25 mouse cellular contexts compared by ENCODE assay signal in the genomic region with DNA sequence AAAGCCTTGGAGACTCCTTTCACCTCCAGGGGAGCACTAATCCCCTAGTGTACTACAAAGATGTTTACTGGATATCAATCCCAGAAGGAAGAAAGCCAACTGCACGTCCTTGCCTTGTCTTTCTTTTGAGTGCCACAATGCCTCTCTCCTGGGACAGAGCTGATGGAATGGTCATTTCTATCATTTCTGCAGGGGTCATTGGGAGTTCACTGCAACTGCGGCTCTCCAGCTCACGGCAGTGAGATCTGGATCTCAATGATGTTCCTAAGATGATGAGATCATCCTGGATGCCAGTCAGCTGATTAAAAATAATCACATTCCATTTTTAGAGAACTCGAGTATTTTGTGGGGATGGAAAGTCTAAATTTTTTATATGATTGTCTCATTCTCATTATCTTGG.
DNase-seq lines count a peak whose midpoint lies in the region; ATAC-seq lines count a peak whose summit lies in the region.
"Had no signal": no experiment of that assay in that cellular context is flagged by ENCODE, and none has a peak within 500 bp of the region (broad histone marks: within the 10 kb centered on the region; RNA-seq: fewer than 3 reads in every experiment).

No protein-coding gene starts in this region.

- H3K27ac ChIP-seq in midbrain, embryonic 13.5 days = no peak overlapping the region
- H3K27ac ChIP-seq in intestine, embryonic 16.5 days (ENCODE audit: low read length) = no peak overlapping the region
- H3K27ac ChIP-seq: embryonic facial prominence, embryonic 13.5 days; embryonic facial prominence, embryonic 15.5 days; forebrain, embryonic 10.5 days; forebrain, embryonic 12.5 days had no signal

- H3K9me3 ChIP-seq in midbrain, embryonic 13.5 days = no peaks in the 10 kb centered on the region
- no peaks in the 10 kb centered on the region for H3K9me3 ChIP-seq in intestine, embryonic 16.5 days (ENCODE audit: control insufficient read depth, low read length)
- H3K9me3 ChIP-seq: embryonic facial prominence, embryonic 13.5 days; embryonic facial prominence, embryonic 15.5 days; forebrain, embryonic 10.5 days; forebrain, embryonic 12.5 days had no signal

- no peak overlapping the region for H3K4me2 ChIP-seq in midbrain, embryonic 13.5 days (replicated peaks)
- no peak overlapping the region for H3K4me2 ChIP-seq in intestine, embryonic 16.5 days (ENCODE audit: low read depth, low read length)
- H3K4me2 ChIP-seq: embryonic facial prominence, embryonic 13.5 days; embryonic facial prominence, embryonic 15.5 days; forebrain, embryonic 12.5 days had no signal

- WGBS in midbrain, embryonic 13.5 days = 66% methylated on average over 4 of the region's 4 CpGs
- 53% methylated on average over 4 of the region's 4 CpGs for WGBS in intestine, embryonic 16.5 days

- no peak overlapping the region for H3K4me3 ChIP-seq in midbrain, embryonic 13.5 days (replicated peaks)
- no peak overlapping the region for H3K4me3 ChIP-seq in intestine, embryonic 16.5 days (ENCODE audit: low read length)
- H3K4me3 ChIP-seq: embryonic facial prominence, embryonic 13.5 days; embryonic facial prominence, embryonic 15.5 days; erythroblast, embryonic 14.5 days; forebrain, embryonic 10.5 days; forebrain, embryonic 12.5 days had no signal

- no peaks in the 10 kb centered on the region for H3K4me1 ChIP-seq in midbrain, embryonic 13.5 days (replicated peaks)
- no peaks in the 10 kb centered on the region for H3K4me1 ChIP-seq in intestine, embryonic 16.5 days (ENCODE audit: control insufficient read depth, insufficient read depth, low read length)
- H3K4me1 ChIP-seq: embryonic facial prominence, embryonic 13.5 days; embryonic facial prominence, embryonic 15.5 days; forebrain, embryonic 10.5 days; forebrain, embryonic 12.5 days had no signal

- DNase-seq in retina, embryonic 14.5 days (ENCODE audit: low spot score) = peak; percentile 25
- no peak for DNase-seq in retina, postnatal 1 day
- DNase-seq in Muller cell, postnatal 12 days (ENCODE audit: inconsistent ontology term) = peak; percentile 65
- DNase-seq in R1 (ENCODE audit: low read depth, low spot score) = peak; percentile 5
- DNase-seq in kidney, postnatal 36 days = no peak
- DNase-seq: adrenal gland, adult 2 months; adrenal gland, postnatal 10 days; adrenal gland, postnatal 25 days; cerebellum, adult 11 months; cerebellum, adult 18-20 months; cerebellum, adult 8-10 months; cerebellum, adult 9-11 months; cerebellum, postnatal 14 days; cerebellum, postnatal 36 days; embryo, embryonic 11 days had no signal

- no peak overlapping the region for H3K9ac ChIP-seq in midbrain, embryonic 13.5 days (replicated peaks)
- no peak overlapping the region for H3K9ac ChIP-seq in intestine, embryonic 16.5 days (ENCODE audit: low read depth, low read length)
- H3K9ac ChIP-seq: embryonic facial prominence, embryonic 13.5 days; embryonic facial prominence, embryonic 15.5 days; forebrain, embryonic 12.5 days had no signal

- no peak for ATAC-seq in midbrain, embryonic 13.5 days
- ATAC-seq in intestine, embryonic 16.5 days = no peak
- ATAC-seq: forebrain, embryonic 14.5 days; forebrain, embryonic 16.5 days; Patski had no signal

- no peaks in the 10 kb centered on the region for H3K36me3 ChIP-seq in midbrain, embryonic 13.5 days
- no peaks in the 10 kb centered on the region for H3K36me3 ChIP-seq in intestine, embryonic 16.5 days (ENCODE audit: control insufficient read depth, insufficient read depth, low read length)
- H3K36me3 ChIP-seq: embryonic facial prominence, embryonic 13.5 days; embryonic facial prominence, embryonic 15.5 days; forebrain, embryonic 10.5 days; forebrain, embryonic 12.5 days had no signal

- H3K27me3 ChIP-seq in midbrain, embryonic 13.5 days = no peaks in the 10 kb centered on the region
- H3K27me3 ChIP-seq in intestine, embryonic 16.5 days (replicated peaks; ENCODE audit: control insufficient read depth, insufficient read depth, low read length) = no peaks in the 10 kb centered on the region
- H3K27me3 ChIP-seq: embryonic facial prominence, embryonic 13.5 days; embryonic facial prominence, embryonic 15.5 days; forebrain, embryonic 12.5 days; Patski had no signal

Comparison
In these comparisons a context has a peak if more than half of its experiments do, and no peak if none do; other contexts are left out.
1. DNase-seq: peak in retina, embryonic 14.5 days (single experiment), Muller cell, postnatal 12 days (single experiment) and R1 (single experiment); none in retina, postnatal 1 day (single experiment) and kidney, postnatal 36 days (0 of 2).